Mouse (Mus musculus) liver, postnatal 0 days (tissue): ENCODE results near the gene Tbc1d1.

Experiments
- CTCF ChIP-seq: sonication (generic); IDR thresholded peaks from 2 replicates; pipeline ENCODE4 v1.5.1; 2016; ENCODE audit warnings: antibody characterized with exemption, low read depth
- EP300 ChIP-seq: IDR thresholded peaks from 2 replicates; pipeline ENCODE4 v1.6.1; 2016; ENCODE audit warnings: antibody characterized with exemption, low read depth, mild to moderate bottlenecking

DNA sequence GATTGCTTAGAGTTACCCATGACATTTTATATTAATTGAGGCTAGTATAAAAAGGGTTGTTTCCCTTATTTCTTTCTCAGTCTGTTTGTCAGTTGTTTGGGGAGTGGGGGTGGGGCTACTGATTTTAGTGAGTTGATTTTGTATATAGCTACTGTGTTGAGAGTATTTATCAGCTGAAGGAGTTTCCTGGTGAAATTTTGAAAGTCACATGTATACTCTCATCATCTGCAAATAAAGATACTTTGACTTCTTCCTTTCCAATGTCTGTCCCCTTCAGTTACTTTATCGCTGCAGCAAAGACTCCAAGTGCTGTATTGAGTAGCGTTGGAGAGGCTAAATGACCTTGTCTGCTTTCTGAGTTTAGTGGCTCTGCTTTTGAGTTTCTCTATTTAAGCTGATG is 151.2 kb downstream of the Tbc1d1 start:
- TF ChIP-seq CTCF (no peak), EP300 (no peak)
